ENCODE assay signal across 9 mouse cellular contexts in the genomic region with DNA sequence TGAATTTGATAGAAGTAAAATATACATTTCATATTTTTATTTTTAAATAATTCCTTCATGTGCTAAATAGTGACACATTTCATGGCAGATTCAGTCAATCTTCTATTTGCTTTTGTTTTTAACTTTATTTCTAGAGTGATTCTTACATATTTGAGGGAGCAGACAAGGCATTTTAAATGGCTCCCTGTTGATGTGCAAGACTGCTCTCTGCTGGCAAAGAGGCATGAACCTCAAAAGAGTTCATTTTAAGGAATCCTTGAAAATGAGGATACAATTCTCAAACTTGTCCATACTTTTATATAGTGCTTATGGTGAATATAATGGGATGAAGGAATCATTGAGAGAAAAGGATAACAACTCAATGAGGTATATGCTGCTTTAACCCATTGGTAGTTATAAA.
DNase-seq lines count a peak whose midpoint lies in the region; ATAC-seq lines count a peak whose summit lies in the region.
"Had no signal": no experiment of that assay in that cellular context is flagged by ENCODE, and none has a peak within 500 bp of the region (broad histone marks: within the 10 kb centered on the region; RNA-seq: fewer than 3 reads in every experiment).

No protein-coding gene starts in this region.

- H3K9me3 ChIP-seq in forebrain, embryonic 14.5 days (replicated peaks; ENCODE audit: control insufficient read depth, low read length) = no peaks in the 10 kb centered on the region
- no peaks in the 10 kb centered on the region for H3K9me3 ChIP-seq in forebrain, embryonic 16.5 days (ENCODE audit: control insufficient read depth, low read length)
- H3K9me3 ChIP-seq in kidney, embryonic 16.5 days (ENCODE audit: low read length) = no peaks in the 10 kb centered on the region
- H3K9me3 ChIP-seq: limb, embryonic 10.5 days had no signal

- no peak overlapping the region for H3K4me3 ChIP-seq in forebrain, embryonic 14.5 days (ENCODE audit: low read depth, low read length)
- H3K4me3 ChIP-seq in forebrain, embryonic 16.5 days (replicated peaks; ENCODE audit: low read length) = no peak overlapping the region
- no peak overlapping the region for H3K4me3 ChIP-seq in kidney, embryonic 16.5 days (ENCODE audit: low read length)
- H3K4me3 ChIP-seq: limb, embryonic 10.5 days had no signal

- peak; percentile 58 for DNase-seq in forebrain, embryonic 14.5 days (ENCODE audit: low spot score)
- DNase-seq in kidney, postnatal 36 days = peak; percentile 7 to 21
- DNase-seq in 3T3-L1 (ENCODE audit: low read depth, low spot score) = peak; percentile 70
- peak; percentile 41 for DNase-seq in embryo, embryonic 10.5 days (ENCODE audit: low spot score)
- no peak for DNase-seq in natural killer cell, adult 2 months (ENCODE audit: low spot score in 2 of 2)
- no peak for DNase-seq in spleen, adult 12 weeks (ENCODE audit: low spot score)

- H3K27me3 ChIP-seq in forebrain, embryonic 14.5 days (replicated peaks; ENCODE audit: control insufficient read depth, insufficient read depth, low read length) = no peaks in the 10 kb centered on the region
- H3K27me3 ChIP-seq in forebrain, embryonic 16.5 days (replicated peaks; ENCODE audit: control insufficient read depth, insufficient read depth, low read length) = no peaks in the 10 kb centered on the region
- no peaks in the 10 kb centered on the region for H3K27me3 ChIP-seq in kidney, embryonic 16.5 days (ENCODE audit: insufficient read depth, low read length)

- H3K36me3 ChIP-seq in forebrain, embryonic 14.5 days (ENCODE audit: control insufficient read depth, insufficient read depth, low read length) = no peaks in the 10 kb centered on the region
- H3K36me3 ChIP-seq in forebrain, embryonic 16.5 days (ENCODE audit: control insufficient read depth, insufficient read depth) = no peaks in the 10 kb centered on the region
- H3K36me3 ChIP-seq in kidney, embryonic 16.5 days (ENCODE audit: insufficient read depth, low read length) = no peaks in the 10 kb centered on the region
- H3K36me3 ChIP-seq: limb, embryonic 10.5 days had no signal

- no peak overlapping the region for H3K4me2 ChIP-seq in forebrain, embryonic 14.5 days (ENCODE audit: low read length)
- H3K4me2 ChIP-seq in forebrain, embryonic 16.5 days (ENCODE audit: low read length) = no peak overlapping the region
- no peak overlapping the region for H3K4me2 ChIP-seq in kidney, embryonic 16.5 days (replicated peaks; ENCODE audit: low read depth, low read length)

- ATAC-seq in forebrain, embryonic 14.5 days = no peak
- no peak for ATAC-seq in forebrain, embryonic 16.5 days
- no peak for ATAC-seq in kidney, embryonic 16.5 days (ENCODE audit: low FRiP score, low TSS enrichment)

- H3K27ac ChIP-seq in forebrain, embryonic 14.5 days (ENCODE audit: low read depth, low read length) = no peak overlapping the region
- H3K27ac ChIP-seq in forebrain, embryonic 16.5 days (ENCODE audit: low read length) = no peak overlapping the region
- no peak overlapping the region for H3K27ac ChIP-seq in kidney, embryonic 16.5 days (ENCODE audit: low read length)
- H3K27ac ChIP-seq: limb, embryonic 10.5 days had no signal

- H3K9ac ChIP-seq in forebrain, embryonic 14.5 days (ENCODE audit: low read length) = no peak overlapping the region
- H3K9ac ChIP-seq in forebrain, embryonic 16.5 days (replicated peaks; ENCODE audit: low read depth, low read length) = no peak overlapping the region
- H3K9ac ChIP-seq in kidney, embryonic 16.5 days (replicated peaks; ENCODE audit: low read length) = no peak overlapping the region

- no peaks in the 10 kb centered on the region for H3K4me1 ChIP-seq in forebrain, embryonic 14.5 days (ENCODE audit: control insufficient read depth, insufficient read depth, low read length)
- no peaks in the 10 kb centered on the region for H3K4me1 ChIP-seq in forebrain, embryonic 16.5 days (replicated peaks; ENCODE audit: control insufficient read depth, insufficient read depth, low read length)
- H3K4me1 ChIP-seq in kidney, embryonic 16.5 days (ENCODE audit: insufficient read depth, low read length) = no peaks in the 10 kb centered on the region
- H3K4me1 ChIP-seq: limb, embryonic 10.5 days had no signal

Comparison
In these comparisons a context has a peak if more than half of its experiments do, and no peak if none do; other contexts are left out.
1. DNase-seq: peak in forebrain, embryonic 14.5 days (single experiment), kidney, postnatal 36 days (2 of 2), 3T3-L1 (single experiment) and embryo, embryonic 10.5 days (single experiment); none in natural killer cell, adult 2 months (0 of 2) and spleen, adult 12 weeks (single experiment).